Mouse (Mus musculus): ENCODE measurements around the gene Gskip. TPM values are rescaled to one million over a fixed set of nuclear protein-coding genes. Genes with fewer than 3 reads are reported as not detected.

The Gskip gene
- polyA plus RNA-seq, 1 experiment: 19.6 TPM

GRCm38 (mm10) chr12:105735889-105736251, 51.2 kb downstream of the Gskip start:
- no peaks in the 10 kb centered on the region for H3K4me1 ChIP-seq (ENCODE audit: control insufficient read depth, insufficient read depth, insufficient read length, low read length)
- no peak overlapping the region for H3K4me3 ChIP-seq (ENCODE audit: insufficient read depth, low read depth, low read length)
- no peak overlapping the region for H3K27ac ChIP-seq (replicated peaks; ENCODE audit: low read depth, low read length)

- Histone ChIP-seq H3K4me1 (ENCODE audit: control insufficient read depth, insufficient read depth, insufficient read length, low read length) (no peaks in the 10 kb centered on the region), H3K27ac (replicated peaks; ENCODE audit: low read depth, low read length) (no peak overlapping the region), H3K4me3 (ENCODE audit: insufficient read depth, low read depth, low read length) (no peak overlapping the region)
Observed at GRCm38 (mm10) chr12:105738316-105739096, 53.9 kb downstream of the Gskip start.

- no peak overlapping the region for H3K27ac ChIP-seq (replicated peaks; ENCODE audit: low read depth, low read length)
- no peaks in the 10 kb centered on the region for H3K4me1 ChIP-seq (ENCODE audit: control insufficient read depth, insufficient read depth, insufficient read length, low read length)
Observed at GRCm38 (mm10) chr12:105739656-105740055, 55.0 kb downstream of the Gskip start.

GRCm38 (mm10) chr12:105748114-105748513, 63.5 kb downstream of the Gskip start:
- Histone ChIP-seq H3K4me3 (ENCODE audit: insufficient read depth, low read depth, low read length) (no peak overlapping the region), H3K4me1 (ENCODE audit: control insufficient read depth, insufficient read depth, insufficient read length, low read length) (no peaks in the 10 kb centered on the region), H3K27ac (replicated peaks; ENCODE audit: low read depth, low read length) (no peak overlapping the region)

More at GRCm38 (mm10) chr12:105739656-105740055, 55.0 kb downstream of the Gskip start:
- H3K4me3 ChIP-seq (ENCODE audit: insufficient read depth, low read depth, low read length): no peak overlapping the region

Other genes with a start within 250 kb of the Gskip start
- gene D430019H16Rik, start 231.0 kb upstream of the Gskip start, polyA plus RNA-seq (2012; ENCODE audit: insufficient read depth, insufficient read length, missing spikeins): 0.46 and 0.63 TPM in 2 replicates
- gene Bdkrb2, start 121.6 kb upstream of the Gskip start, polyA plus RNA-seq (2012; ENCODE audit: insufficient read depth, insufficient read length, missing spikeins): not detected in 2 replicates
- not detected in 2 replicates for gene Bdkrb1, start 81.7 kb upstream of the Gskip start, polyA plus RNA-seq (2012; ENCODE audit: insufficient read depth, insufficient read length, missing spikeins)
- gene Atg2b, start 382 bp downstream of the Gskip start, polyA plus RNA-seq (2012; ENCODE audit: insufficient read depth, insufficient read length, missing spikeins): 8.6 and 9.4 TPM in 2 replicates
- gene Ak7, start 21.1 kb downstream of the Gskip start, polyA plus RNA-seq (2012; ENCODE audit: insufficient read depth, insufficient read length, missing spikeins): not detected in 2 replicates
- gene Papola, start 99.9 kb downstream of the Gskip start, polyA plus RNA-seq (2012; ENCODE audit: insufficient read depth, insufficient read length, missing spikeins): 80.7 and 86.2 TPM in 2 replicates

Measured in brown adipose tissue, adult 24 weeks (tissue).